Mouse (Mus musculus) layer of hippocampus, adult 6 months (tissue): ENCODE measurements around the gene Ccz1. TPM values are rescaled to one million over a fixed set of nuclear protein-coding genes. Genes with fewer than 3 reads are reported as not detected.

Experiments
- long read RNA-seq, 2 experiments: library from polyadenylated mRNA; unstranded; transcript quantifications; one replicate each; pipeline ENCODE4 v2.0.0; 2019 to 2020
- polyA plus RNA-seq: library from polyadenylated mRNA; unstranded; fragments of <200 nt; fragmentation: Nextera tagmentation; gene quantifications from 2 replicates; pipeline ENCODE4 v1.2.3, GENCODE M21; 2021

Gene Ccz1
- polyA plus RNA-seq = 12.9 and 13.1 TPM in 2 replicates
- long read RNA-seq, experiment 1, partial matches to known transcripts = 7 of 12 reads
- long read RNA-seq, experiment 1, other reads (novel, unspliced or antisense) = 1 of 12 reads
- long read RNA-seq, experiment 2, transcript Ccz1-201 (15 exons, 1,769 nt) = major isoform, 72 of 84 reads
- long read RNA-seq, experiment 2, partial matches to known transcripts = 4 of 84 reads
- long read RNA-seq, experiment 2, other reads (novel, unspliced or antisense) = 8 of 84 reads

DNA sequence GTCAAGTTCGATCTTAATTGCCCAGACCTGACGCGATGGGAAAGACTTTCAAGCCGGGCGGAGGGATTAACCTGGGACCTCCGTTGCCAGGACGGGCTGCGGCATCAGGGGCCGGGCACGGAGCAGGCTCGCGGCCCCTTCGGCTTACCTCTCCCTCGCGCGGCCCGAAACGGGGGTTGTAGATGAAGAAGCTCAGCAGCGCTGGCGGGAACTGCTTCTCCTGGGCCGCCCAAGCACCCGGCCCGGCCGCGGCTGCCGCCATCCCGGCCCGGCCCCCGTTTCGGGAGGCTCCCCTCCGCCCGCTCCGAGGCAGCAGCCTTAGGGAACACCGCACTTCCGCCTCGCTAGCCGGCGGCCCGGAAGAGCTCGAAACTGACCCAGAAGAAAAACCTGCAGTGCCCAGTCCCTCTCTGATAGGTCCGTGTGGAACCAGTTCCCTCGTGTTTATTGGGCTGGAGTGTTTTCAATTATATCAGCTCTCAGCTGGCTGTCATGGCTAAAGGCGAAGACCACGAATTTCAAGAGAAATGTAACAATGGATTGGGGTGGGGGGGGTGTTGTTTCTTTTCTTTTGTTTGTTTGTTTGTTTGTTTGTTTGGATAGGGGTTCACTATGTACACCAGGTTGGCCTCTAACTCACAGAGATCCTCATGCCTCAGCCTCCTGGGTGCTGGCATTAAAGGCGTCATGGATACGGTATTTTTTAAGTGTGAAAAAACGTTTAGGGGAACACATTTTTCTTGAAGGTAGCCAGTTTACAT, at the start of gene Ccz1:
Gene Ccz1 (minus strand): TSS at position 327 of the 761 bp plus-strand sequence.

DNA sequence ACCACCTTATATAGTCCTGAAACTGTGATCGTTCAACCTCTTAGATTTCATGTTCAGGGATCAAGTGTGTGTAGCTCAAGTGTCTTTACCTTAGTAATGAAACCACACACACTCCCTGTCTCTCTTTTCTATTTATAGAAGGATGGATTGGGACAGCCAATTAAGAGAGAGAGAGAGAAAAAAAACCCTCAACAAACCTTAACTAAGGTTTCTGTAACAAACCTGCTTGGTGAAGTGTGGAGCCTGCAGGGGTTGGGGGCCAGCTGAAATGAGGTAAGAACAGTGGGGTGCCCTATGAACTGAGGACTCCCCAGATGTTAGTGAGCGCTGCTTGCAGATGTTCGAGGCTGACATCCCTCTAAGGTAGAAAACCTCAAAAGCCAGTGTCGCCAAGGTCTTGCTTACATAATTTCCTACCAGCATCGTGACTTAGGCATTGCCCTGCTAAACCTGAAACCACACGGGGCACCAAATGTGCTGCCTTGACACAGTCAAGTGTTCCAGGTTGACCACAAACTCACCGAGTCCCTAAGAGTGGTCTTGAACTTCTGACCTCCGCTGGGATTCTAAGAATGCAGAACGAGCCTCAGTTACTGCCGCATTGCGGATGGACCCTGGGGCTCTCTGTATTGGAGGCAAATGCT, 12.1 kb upstream of the Ccz1 start, which contains the start of gene Ocm:
Gene Ocm (minus strand): TSS at position 51 of the 644 bp plus-strand sequence.

Other genes with a start within 250 kb of the Ccz1 start
- 23.0 and 23.9 TPM in 2 replicates for gene Eif2ak1, start 197.1 kb downstream of the Ccz1 start, polyA plus RNA-seq
- gene Ankrd61, start 117.2 kb downstream of the Ccz1 start, polyA plus RNA-seq = not detected in 2 replicates
- gene Aimp2, start 105.0 kb downstream of the Ccz1 start, polyA plus RNA-seq = 44.7 and 47.5 TPM in 2 replicates
- gene Pms2, start 104.9 kb downstream of the Ccz1 start, polyA plus RNA-seq = 8.2 TPM in 2 replicates
- not detected in 2 replicates for gene Gm42421, start 86.7 kb downstream of the Ccz1 start, polyA plus RNA-seq
- gene Rsph10b, start 81.8 kb downstream of the Ccz1 start, polyA plus RNA-seq = 1.7 and 4.3 TPM in 2 replicates
- gene Ocm, start 11.8 kb upstream of the Ccz1 start, polyA plus RNA-seq = not detected in 2 replicates
- gene Lmtk2, start 85.6 kb upstream of the Ccz1 start, polyA plus RNA-seq = 7.9 and 8.0 TPM in 2 replicates
- not detected in 2 replicates for gene Bhlha15, start 175.4 kb upstream of the Ccz1 start, polyA plus RNA-seq
- gene Tecpr1, start 208.7 kb upstream of the Ccz1 start, polyA plus RNA-seq = 32.1 and 32.5 TPM in 2 replicates
- gene Bri3, start 229.6 kb upstream of the Ccz1 start, polyA plus RNA-seq = 21.8 and 25.7 TPM in 2 replicates